Mouse (Mus musculus) heart, postnatal 0 days (tissue): ENCODE results near the gene Hoxb6. TPM values are rescaled to one million over a fixed set of nuclear protein-coding genes. Genes with fewer than 3 reads are reported as not detected.

ENCODE experiments used
- ATAC-seq: fragments of 200-750 bp; cut with Nextera tagmentation; 2 replicates; pipeline ENCODE4 v1.8.0; 2017; ENCODE audit warnings: low read depth, moderate number of reproducible peaks, moderate library complexity; ENCODE audit not compliant: insufficient read depth
- DNase-seq: peaks from one replicate; pipeline ENCODE4 v3.0.0-alpha.2; 2016; ENCODE audit warnings: low spot score
- H3K27ac ChIP-seq: fragments of 300-500 bp; sonication (generic); 2 replicates; pipeline ENCODE4 v1.5.1; 2014; ENCODE audit warnings: low read depth, mild to moderate bottlenecking
- H3K27me3 ChIP-seq: fragments of 300-500 bp; sonication (generic); 2 replicates; pipeline ENCODE4 v1.6.1; 2014; ENCODE audit warnings: low read length, mixed read lengths; ENCODE audit not compliant: control insufficient read depth, insufficient read depth
- H3K36me3 ChIP-seq: fragments of 300-500 bp; sonication (generic); replicated peaks from 2 replicates; pipeline ENCODE4 v1.6.1; 2014; ENCODE audit warnings: low read length, mixed read lengths; ENCODE audit not compliant: control insufficient read depth, insufficient read depth
- H3K4me1 ChIP-seq: fragments of 300-500 bp; sonication (generic); 2 replicates; pipeline ENCODE4 v1.6.1; 2014; ENCODE audit warnings: antibody characterized with exemption; ENCODE audit not compliant: control insufficient read depth, insufficient read depth
- H3K4me2 ChIP-seq: fragments of 300-500 bp; sonication (generic); 2 replicates; pipeline ENCODE4 v1.6.1; 2014; ENCODE audit warnings: low read depth, mild to moderate bottlenecking, low read length, moderate library complexity
- H3K4me3 ChIP-seq: fragments of 300-500 bp; sonication (generic); 2 replicates; pipeline ENCODE4 v1.5.1; 2014; ENCODE audit warnings: low read depth, low read length
- H3K9ac ChIP-seq: fragments of 300-500 bp; sonication (generic); replicated peaks from 2 replicates; pipeline ENCODE4 v1.6.1; 2014; ENCODE audit warnings: low read depth, low read length, mixed read lengths
- H3K9me3 ChIP-seq: fragments of 300-500 bp; sonication (generic); replicated peaks from 2 replicates; pipeline ENCODE4 v1.6.1; 2016; ENCODE audit warnings: low read length; ENCODE audit not compliant: control insufficient read depth
- CTCF ChIP-seq: IDR thresholded peaks from 2 replicates; pipeline ENCODE4 v1.5.1; 2016; ENCODE audit warnings: antibody characterized with exemption, control low read depth, low read depth
- EP300 ChIP-seq: IDR thresholded peaks from 2 replicates; pipeline ENCODE4 v1.6.1; 2016; ENCODE audit warnings: antibody characterized with exemption, low read depth
- WGBS: fragments of 180-500 bp; shearing (Covaris S2); extraction: QIAGEN DNeasy Blood & Tissue Kit; methylation state at CpG from one replicate; pipeline ENCODE4 v1.1.7; 2014; 5-methylcytosine and 5-hydroxymethylcytosine counted together
- polyA plus RNA-seq: library from polyadenylated mRNA; unstranded; fragments of >200 nt; fragmentation: Nextera tagmentation; extraction: Ambion mirVana; gene quantifications from 2 replicates; pipeline ENCODE4 v1.2.1, GENCODE M21; 2015
- total RNA-seq: library from RNA; depleted of rRNA; stranded (reverse); fragments of >200 nt; gene quantifications from 2 replicates; pipeline ENCODE4 v1.2.3, GENCODE M21; 2014; ENCODE audit warnings: low replicate concordance

Hoxb6 gene
- total and polyA plus RNA-seq, 2 experiments from 2014 or later, result not detected

GRCm38 (mm10) chr11:96289837-96290236 lies 2.4 kb upstream of the Hoxb6 start:
- Histone ChIP-seq H3K4me3 (no peak overlapping the region), H3K9me3 (no peaks in the 10 kb centered on the region), H3K4me1 (no peaks in the 10 kb centered on the region), H3K9ac (no peak overlapping the region), H3K27ac (no peak overlapping the region), H3K36me3 (no peaks in the 10 kb centered on the region), H3K27me3 (peaks cover 100% of the 10 kb centered on the region), H3K4me2 (no peak overlapping the region)
- TF ChIP-seq EP300 (no peak), CTCF (no peak)
- DNase-seq (no peak), ATAC-seq (no peak)
- WGBS, result 14% methylated on average over 6 of the region's 6 CpGs

- Histone ChIP-seq H3K4me1 (no peaks in the 10 kb centered on the region), H3K4me2 (no peak overlapping the region), H3K9ac (no peak overlapping the region), H3K27ac (no peak overlapping the region), H3K27me3 (peaks cover 100% of the 10 kb centered on the region), H3K36me3 (no peaks in the 10 kb centered on the region), H3K4me3 (no peak overlapping the region), H3K9me3 (no peaks in the 10 kb centered on the region)
- 12% methylated on average over 17 of the region's 17 CpGs for WGBS
- TF ChIP-seq EP300 (no peak), CTCF (no peak)
- DNase-seq, result no peak
- no peak for ATAC-seq
Measured at GRCm38 (mm10) chr11:96290705-96291355, 1.4 kb upstream of the Hoxb6 start.

- H3K4me1 ChIP-seq, result no peaks in the 10 kb centered on the region
- WGBS, result 3% methylated on average over 12 of the region's 12 CpGs
- H3K27me3 ChIP-seq, result peaks cover 100% of the 10 kb centered on the region
- peak overlapping the region; percentile 1; the same call in 1 of the 2 replicates for H3K4me3 ChIP-seq
- DNase-seq (no peak), ATAC-seq (no peak)
- H3K36me3 ChIP-seq, result no peaks in the 10 kb centered on the region
- no peak overlapping the region for H3K4me2 ChIP-seq
- no peak overlapping the region for H3K27ac ChIP-seq
- no peaks in the 10 kb centered on the region for H3K9me3 ChIP-seq
- H3K9ac ChIP-seq, result no peak overlapping the region
- TF ChIP-seq CTCF (no peak), EP300 (no peak)
Measured at GRCm38 (mm10) chr11:96292565-96293301, 457 bp downstream of the Hoxb6 start.

GRCm38 (mm10) chr11:96293302-96293921 lies 1.1 kb downstream of the Hoxb6 start:
- 2% methylated on average over 22 of the region's 22 CpGs for WGBS
- DNase-seq, result no peak
- Histone ChIP-seq H3K27me3 (peaks cover 100% of the 10 kb centered on the region), H3K4me3 (peak overlapping the region; percentile 1; the same call in 1 of the 2 replicates), H3K9ac (no peak overlapping the region), H3K36me3 (no peaks in the 10 kb centered on the region), H3K4me2 (no peak overlapping the region), H3K4me1 (no peaks in the 10 kb centered on the region), H3K27ac (no peak overlapping the region), H3K9me3 (no peaks in the 10 kb centered on the region)
- no peak for TF ChIP-seq EP300
- TF ChIP-seq CTCF, result no peak
- ATAC-seq, result no peak

- no peaks in the 10 kb centered on the region for H3K4me1 ChIP-seq
- H3K9me3 ChIP-seq, result no peaks in the 10 kb centered on the region
- no peak overlapping the region for H3K9ac ChIP-seq
- TF ChIP-seq CTCF (peak; percentile 72), EP300 (no peak)
- H3K27ac ChIP-seq, result no peak overlapping the region
- ATAC-seq (peak; percentile 62; the same call in 1 of the 2 replicates), DNase-seq (peak; percentile 58)
- peaks cover 100% of the 10 kb centered on the region for H3K27me3 ChIP-seq
- no peak overlapping the region for H3K4me3 ChIP-seq
- no peaks in the 10 kb centered on the region for H3K36me3 ChIP-seq
- no peak overlapping the region for H3K4me2 ChIP-seq
- under 1% methylated on average over 32 of the region's 32 CpGs for WGBS
Measured at GRCm38 (mm10) chr11:96294245-96295091, 2.2 kb downstream of the Hoxb6 start.
